Mouse (Mus musculus): Measurements from ENCODE around the gene Lipa.

The Lipa gene

DNA sequence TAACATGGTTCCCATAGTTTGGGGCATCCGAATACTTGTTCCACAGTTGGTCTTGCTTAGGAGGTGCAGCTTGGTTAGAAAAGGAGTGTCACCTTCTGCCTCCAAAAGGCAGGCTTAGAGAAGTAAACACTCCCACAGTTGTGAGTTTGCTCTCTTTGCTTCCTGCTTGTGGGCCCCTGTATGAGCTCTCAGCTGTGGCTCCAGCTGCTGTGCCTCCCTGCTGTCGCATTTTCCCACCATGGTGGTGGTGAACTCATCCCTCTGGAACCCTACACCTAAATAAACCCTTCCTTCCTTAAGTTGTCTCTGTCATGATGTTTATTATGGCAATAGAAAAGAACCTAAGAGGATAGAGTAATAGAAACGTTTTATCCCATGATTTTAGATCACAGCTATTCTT is 58.5 kb downstream of the Lipa start:
- DNase-seq (ENCODE audit: low read depth in 1 of 2, low spot score in 2 of 2) = no peak

- DNase-seq (ENCODE audit: low read depth in 1 of 2, low spot score in 2 of 2) = no peak
These were observed 59.1 kb downstream of the Lipa start for GRCm38 (mm10) chr19:34468216-34468615.

DNA sequence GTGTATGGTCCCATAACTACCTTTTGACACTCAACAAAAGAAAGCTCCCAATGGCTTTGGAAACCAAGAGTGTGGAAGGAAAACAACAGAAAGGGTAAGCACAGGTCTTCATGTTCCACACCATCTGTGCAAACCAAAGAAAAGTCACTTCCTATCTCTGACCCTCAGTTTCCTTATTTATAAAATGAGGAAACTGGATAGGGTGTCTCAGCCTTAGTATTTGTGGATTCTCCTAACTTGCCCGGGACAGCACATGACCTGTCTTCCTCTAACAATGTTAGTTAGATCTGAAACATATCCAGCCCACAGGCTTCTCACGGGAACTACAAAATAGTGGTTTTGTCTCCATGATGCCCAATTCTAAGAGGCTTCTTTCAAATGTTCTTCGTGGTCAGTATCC is 62.8 kb downstream of the Lipa start:
- DNase-seq (ENCODE audit: low read depth in 1 of 2, low spot score in 2 of 2) = no peak

DNA sequence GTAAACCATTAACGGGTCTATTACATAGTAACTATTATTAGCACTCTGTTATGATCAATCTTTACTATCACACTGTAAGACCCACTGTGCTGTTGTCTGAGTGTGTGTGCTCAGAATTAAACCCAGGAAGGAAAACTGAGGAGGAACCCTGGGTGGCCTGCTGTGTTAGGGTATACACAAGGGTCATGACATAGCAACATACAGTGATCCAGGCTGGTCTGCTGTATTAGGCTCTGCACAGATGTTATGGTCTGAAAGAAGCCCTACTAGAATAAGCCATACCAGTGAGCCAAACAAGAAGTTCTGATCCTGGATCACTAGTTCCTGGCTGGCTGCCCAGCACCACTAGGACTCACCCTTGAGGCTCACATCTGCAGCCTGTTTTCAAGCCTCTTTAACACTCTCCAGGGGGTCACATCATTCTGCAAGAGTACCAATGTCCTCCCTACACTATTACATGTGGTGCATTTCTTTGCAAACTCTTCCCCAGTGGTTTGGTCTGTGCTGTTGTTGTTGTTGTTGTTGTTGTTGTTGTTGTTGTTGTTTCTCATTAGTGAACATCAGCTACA is 65.7 kb downstream of the Lipa start:
- DNase-seq (ENCODE audit: low read depth in 1 of 2, low spot score in 2 of 2) = no peak

DNA sequence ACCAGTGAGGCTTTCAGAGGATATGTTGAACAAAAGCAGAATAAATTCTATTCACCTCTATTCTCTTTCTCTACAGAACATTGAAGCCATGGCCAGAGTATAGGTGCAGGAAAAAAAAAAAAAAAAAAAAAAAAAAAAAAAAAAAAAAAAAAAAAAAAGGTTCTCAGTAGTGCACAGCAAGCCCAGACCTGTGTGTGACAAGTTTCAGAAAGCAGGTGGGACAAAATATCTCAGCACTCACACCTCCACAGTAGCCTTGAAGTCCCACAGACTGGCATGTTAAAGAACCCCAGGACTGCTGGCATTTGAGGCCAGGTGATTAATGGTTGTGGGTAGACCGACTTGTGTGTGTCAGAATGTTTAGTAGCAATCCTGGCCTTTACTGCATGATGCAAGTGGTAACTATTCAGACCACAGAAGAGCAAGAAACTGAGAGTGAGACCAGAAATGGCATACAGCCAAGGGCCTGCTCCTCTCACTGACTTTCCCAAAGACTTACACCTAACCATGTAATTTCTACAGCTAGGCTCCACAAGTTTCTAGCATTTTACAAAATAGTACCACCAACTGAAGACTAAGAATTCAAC is 76.4 kb downstream of the Lipa start:
- DNase-seq (ENCODE audit: low read depth in 1 of 2, low spot score in 2 of 2) = no peak

DNA sequence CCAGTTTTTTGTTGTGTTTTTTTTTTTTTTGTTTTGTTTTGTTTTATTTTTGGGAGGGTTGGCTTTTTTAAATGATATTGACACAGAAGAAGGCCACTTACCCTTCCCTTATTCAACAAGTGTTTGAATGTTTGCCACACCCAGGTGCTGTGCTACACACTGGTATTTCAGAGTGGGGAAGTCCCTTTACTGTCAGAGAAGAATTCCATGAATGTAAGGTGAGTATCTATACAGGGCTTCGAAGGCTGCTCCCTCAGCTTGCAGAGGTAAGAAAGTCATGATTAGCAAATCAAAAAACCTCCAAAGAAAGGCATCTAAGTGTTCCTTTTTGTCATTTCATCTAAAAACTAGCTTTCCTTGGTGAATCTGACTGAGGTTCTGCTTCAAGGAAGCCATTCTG is 78.4 kb downstream of the Lipa start:
- no peak for DNase-seq (ENCODE audit: low read depth in 1 of 2, low spot score in 2 of 2)

GRCm38 (mm10) chr19:34445410-34446012 is 81.8 kb downstream of the Lipa start:
- no peak for DNase-seq (ENCODE audit: low read depth in 1 of 2, low spot score in 2 of 2)

DNA sequence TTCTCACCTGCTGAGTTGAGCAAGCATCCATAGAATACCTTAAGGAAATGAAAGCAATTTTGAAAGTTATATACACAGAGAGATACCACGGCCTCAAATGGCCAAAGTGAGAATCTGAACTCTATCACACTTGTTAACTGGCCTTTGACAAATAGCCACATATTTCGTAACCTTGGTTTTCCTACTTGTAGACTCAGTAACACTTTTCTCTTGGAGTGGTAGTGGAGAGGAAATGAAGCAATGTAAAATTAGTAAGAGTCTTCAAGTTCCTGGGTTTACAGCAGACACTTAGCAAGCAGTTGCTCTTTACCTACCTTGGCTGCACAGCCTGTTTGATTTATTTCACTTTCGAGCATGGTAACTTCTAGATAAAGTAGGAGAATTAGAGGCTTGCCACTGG is 82.5 kb downstream of the Lipa start:
- no peak for DNase-seq (ENCODE audit: low read depth in 1 of 2, low spot score in 2 of 2)

All from monocyte, adult 2 months (primary cell).